Mouse (Mus musculus) adipocyte (in vitro differentiated cells): ENCODE measurements around the gene Gstm6.
"Not testable (repeated sequence)": the region's sequence is repeated elsewhere in the genome, so short reads cannot be mapped to it uniquely, and the experiment has no call there.

ENCODE experiments used
- DNase-seq: peaks from one replicate; pipeline ENCODE4 v3.0.0-alpha.2; 2016; ENCODE audit warnings: low spot score

The Gstm6 gene

DNA sequence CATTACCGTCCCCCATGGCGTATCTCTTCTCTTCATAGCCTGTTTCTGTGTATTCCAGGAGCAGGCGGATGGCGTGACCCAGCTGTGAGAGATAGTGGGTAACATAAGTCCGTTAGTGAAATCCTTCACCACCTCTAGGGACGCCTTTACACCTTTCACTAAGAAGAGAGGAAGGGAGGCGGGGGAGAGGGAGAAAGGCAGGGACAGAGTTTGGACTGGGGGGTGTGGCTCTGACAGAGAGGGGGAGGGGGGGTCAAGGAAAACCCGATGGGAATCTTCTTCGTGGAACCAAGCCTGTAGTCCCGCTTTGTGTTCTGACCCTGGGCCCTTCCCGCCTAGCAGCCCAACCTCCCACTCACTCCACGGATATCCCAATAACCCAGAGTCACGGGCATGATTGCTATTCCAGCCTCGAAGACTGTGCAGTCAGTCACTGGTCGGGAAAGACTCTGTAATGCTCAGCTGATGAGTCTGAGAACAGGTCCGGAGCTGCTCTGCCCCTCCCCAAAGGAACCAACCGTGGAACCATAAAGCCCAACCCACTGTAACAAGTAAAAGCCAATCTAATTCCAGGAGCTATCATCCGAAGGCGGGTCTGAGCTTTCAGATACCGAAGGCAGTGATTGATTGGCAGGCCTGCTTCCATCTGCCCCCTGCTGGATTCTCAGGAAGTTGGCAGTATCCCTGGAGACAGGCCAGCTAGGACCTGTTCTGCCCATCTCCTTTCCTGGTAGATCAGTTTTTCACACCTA is at the start of gene Gstm6:
Gstm6 (minus strand) TSS at position 511 of the 752 bp plus-strand sequence.
- DNase-seq, result no peak

- peak; percentile 89 for DNase-seq
These were observed 42.6 kb upstream of the Gstm6 start, which contains the start of gene Gstm2 for GRCm38 (mm10) chr3:107986041-107986562. TSS of gene Gstm2 (minus strand) at chr3:107986453.

DNA sequence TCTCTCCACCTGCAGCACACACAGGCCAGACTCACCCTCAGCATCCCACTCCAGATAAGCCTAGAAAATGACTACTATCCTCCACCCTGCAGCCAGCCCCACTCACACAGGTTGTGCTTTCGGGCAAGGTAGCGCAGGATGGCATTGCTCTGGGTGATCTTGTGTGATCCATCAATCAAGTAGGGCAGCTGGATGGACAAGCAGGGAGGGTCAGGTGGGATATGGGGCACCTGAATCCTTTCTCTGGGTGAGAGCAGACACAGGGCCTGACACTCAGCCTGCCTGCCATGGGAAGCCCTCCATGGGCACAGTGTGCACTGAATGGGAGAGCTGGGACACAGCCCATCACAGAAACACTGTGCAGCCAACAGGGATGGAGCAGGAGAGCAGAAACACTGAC is 41.6 kb upstream of the Gstm6 start:
- DNase-seq, result not testable (repeated sequence)

GRCm38 (mm10) chr3:107984471-107984870 is 40.9 kb upstream of the Gstm6 start:
- DNase-seq, result no peak

GRCm38 (mm10) chr3:107983771-107984170 is 40.2 kb upstream of the Gstm6 start:
- DNase-seq, result no peak

DNA sequence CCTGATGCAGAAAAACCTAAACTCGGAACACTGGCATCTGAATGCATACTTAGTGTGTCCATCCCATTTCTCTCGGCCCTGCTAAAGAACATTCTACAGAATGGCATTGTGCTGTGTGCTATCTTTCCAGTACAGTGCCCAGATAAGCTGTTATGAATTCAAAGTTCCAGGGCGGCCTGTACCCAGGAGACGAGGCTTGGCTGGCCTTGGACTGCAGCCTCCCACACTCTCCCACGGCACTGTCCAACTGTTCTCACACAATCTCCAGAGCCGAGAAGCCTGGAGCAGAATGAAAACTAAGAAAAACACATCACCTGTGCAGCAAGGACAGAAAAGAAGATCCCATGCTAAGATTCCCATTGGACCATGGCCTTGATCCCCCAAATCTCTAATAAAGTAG is 39.2 kb upstream of the Gstm6 start:
- no peak for DNase-seq

DNA sequence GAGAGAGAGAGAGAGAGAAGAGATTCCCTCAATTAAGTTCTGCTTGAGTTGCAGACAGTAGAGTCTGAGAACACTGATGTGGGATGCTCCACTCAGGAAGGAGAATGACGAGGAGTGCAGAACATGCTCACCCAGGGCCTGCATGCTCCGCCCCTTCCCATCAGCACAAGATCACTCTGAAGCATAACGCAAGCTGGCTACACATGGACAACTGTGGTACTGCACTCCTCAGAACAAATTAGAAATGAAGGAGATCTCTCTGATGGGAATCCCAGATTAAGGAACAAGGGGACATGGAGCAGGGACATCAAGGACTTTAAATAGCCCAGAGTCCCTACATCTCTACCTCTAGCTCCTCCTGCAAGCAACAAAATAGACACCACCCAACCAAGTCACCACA is 37.7 kb upstream of the Gstm6 start:
- no peak for DNase-seq

GRCm38 (mm10) chr3:107977691-107978090 is 34.1 kb upstream of the Gstm6 start:
- no peak for DNase-seq

- DNase-seq, result no peak
These were observed 30.7 kb upstream of the Gstm6 start for GRCm38 (mm10) chr3:107974237-107974636.

DNA sequence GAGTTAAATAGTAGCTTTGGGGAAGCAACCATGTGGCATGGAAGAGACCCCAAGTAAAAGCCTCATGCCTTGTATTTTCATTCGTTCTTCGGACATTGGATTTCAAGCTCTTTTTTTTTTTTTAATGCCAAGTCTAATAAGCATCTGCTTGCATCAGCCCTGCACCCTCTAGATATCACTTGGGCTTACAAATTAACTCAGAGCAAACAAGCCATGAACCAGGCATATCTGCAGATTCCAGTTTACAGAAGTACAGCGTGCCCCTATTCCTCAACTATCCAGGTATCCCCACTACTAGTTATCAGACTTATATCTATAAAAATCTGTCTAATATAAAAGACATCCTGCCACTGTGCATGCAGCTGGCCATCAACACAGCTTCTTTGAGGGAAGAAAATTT is 28.5 kb upstream of the Gstm6 start:
- no peak for DNase-seq

DNA sequence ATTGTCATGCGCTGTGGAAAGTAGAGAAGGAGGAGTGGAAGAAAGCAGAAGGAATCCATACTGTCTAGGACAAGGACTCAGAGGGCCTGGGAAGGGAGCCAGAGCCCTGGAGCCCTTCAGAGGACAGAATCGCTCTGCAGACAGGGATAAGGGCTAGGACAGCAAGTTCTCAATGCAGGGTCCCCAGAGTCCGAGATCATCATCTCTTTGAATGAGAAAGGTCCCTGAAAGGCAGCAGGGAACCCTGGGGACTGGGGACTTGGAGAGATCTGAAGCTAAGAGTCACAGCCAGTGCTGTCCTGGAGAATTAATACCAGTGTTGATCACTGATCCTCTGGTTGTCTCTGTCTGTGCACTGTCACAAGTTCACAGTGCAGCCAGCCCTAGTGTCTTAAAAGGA is 27.6 kb upstream of the Gstm6 start:
- not testable (repeated sequence) for DNase-seq

- no peak for DNase-seq
These were observed 25.3 kb upstream of the Gstm6 start, which contains the start of gene Gstm3 for GRCm38 (mm10) chr3:107968724-107969395. TSS of gene Gstm3 (minus strand) at chr3:107969283.

DNA sequence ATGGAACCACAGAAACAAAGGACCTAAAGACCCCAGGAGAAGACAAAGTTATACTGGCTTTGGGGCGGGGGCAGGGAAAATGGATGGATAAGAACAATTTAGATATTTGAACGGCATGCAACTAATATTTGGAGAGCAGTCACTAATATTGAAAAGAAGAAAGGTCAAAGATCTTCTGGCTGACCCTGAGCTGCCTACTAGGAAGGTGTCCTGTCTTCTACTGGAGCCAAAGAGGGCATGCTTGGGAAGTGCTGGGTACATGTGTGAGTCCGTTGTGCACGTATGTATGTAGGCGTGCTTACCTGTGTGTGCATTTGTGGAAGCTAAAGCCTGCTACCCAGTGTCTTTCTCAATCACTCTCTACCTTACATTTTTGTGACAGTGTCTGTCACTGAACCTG is 23.1 kb upstream of the Gstm6 start:
- DNase-seq, result no peak

GRCm38 (mm10) chr3:107965592-107965991 is 22.0 kb upstream of the Gstm6 start:
- DNase-seq, result no peak

- peak; percentile 65 for DNase-seq
These were observed 21.2 kb upstream of the Gstm6 start for GRCm38 (mm10) chr3:107964656-107965308.

- DNase-seq, result no peak
These were observed 20.5 kb upstream of the Gstm6 start for GRCm38 (mm10) chr3:107964026-107964425.

DNA sequence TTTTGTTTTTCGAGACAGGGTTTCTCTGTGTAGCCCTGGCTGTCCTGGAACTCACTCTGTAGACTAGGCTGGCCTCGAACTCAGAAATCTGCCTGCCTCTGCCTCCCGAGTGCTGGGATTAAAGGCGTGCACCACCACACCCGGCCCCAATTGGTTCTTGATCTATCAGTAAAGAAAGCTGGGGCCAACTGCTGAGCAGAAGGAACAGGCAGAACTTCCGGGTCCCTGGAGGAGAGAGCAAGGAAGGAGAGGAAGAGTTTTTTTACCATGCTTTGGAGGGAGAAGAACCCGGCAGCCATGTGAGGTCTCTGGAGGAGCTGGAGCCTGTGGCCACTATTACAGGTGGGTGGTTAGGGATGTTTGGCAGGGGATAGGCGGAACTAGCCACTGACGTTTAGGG is 11.7 kb upstream of the Gstm6 start:
- not testable (repeated sequence) for DNase-seq

GRCm38 (mm10) chr3:107953906-107954305 is 10.4 kb upstream of the Gstm6 start:
- no peak for DNase-seq

GRCm38 (mm10) chr3:107953328-107953755 is 9.8 kb upstream of the Gstm6 start:
- DNase-seq, result peak; percentile 83

DNA sequence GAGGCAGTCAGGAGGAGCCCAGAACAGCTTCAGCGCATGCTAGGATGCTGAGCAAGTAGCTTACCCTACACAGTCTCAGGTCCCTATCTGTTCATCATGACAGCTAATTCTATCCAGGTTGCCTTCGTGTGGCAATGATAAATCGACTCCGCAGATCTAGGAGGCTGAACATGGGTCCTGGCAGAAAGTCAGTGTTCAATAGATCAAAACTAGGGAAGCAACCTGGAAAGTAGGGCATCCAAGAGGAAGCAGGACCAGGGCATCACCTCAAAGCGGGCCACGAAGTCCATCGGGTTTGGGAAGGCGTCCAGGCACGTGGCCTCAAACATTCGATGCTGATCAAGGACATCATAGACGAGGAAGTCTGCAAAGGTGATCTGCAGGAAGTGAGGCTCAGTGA is 7.0 kb upstream of the Gstm6 start:
- DNase-seq, result no peak

DNA sequence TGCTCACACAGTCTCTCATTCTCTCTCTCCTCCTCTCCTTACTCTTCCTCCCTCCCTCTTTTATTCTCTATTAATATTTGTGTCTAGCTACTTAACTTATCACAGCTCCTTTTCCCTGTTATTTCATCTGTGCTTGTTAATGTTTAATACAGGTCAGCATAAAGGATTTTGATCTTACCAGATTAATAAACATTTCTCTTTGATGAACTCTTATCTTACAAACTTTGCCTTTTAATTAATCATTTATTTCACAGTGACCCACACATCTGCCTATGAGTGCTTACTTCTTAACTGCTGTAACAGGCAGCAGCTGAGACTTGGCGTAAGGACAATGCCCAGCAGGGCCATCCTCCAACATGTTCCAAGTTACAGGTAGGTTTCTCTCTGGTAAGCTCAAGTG is 5.9 kb upstream of the Gstm6 start:
- DNase-seq, result not testable (repeated sequence)

DNA sequence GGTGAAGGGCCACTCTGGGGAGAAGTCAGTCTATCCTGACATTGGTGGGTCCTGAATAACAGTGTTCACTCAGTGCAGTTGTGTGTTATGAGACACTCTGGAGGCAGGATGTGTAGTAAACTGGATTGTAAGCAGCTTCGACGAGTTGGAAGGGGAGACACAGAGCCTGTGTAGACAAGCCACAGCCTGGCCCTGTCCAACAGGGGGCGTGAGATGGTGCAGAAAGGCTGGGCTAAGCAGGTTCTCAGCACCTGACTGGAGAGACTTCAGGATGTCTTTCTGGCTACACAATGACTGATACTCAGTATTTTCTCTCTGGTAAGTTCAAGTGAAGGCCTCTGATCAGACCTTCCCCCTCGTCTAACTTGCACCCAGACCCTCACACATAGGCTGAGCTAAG is 2.2 kb upstream of the Gstm6 start:
- no peak for DNase-seq

DNA sequence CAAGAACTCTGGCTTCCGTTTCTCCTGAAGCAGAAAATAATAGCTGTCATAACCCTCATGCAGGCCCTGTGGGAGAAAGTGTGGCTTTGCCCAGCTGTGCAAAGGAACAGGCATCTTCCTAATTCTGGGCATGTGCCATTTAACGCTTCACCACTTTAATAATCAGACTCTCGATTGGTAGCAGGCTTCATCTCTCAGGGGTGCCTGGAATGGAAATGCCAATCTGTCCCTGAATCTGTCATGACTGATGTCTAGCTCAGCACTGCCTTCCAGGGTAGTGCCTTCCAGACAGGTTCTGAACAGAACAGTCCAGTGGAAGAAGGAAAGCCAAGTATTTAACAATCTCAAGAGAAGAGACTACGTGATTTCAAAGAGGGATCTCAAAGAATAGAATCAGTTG is 2.3 kb downstream of the Gstm6 start:
- no peak for DNase-seq
